Mouse (Mus musculus) liver, adult 2 months (tissue): ENCODE measurements around the gene Rbms1. TPM values are rescaled to one million over a fixed set of nuclear protein-coding genes. Genes with fewer than 3 reads are reported as not detected.

ENCODE experiments used
- DNase-seq: peaks from one replicate; pipeline ENCODE4 v3.0.0-alpha.2; 2011; ENCODE audit warnings: low read depth, low spot score; ENCODE audit errors: extremely low read depth
- H3K27ac ChIP-seq: fragments of 200-500 bp; replicated peaks from 2 replicates; pipeline ENCODE4 v1.5.1; 2012; ENCODE audit warnings: low read depth, mild to moderate bottlenecking, control low read depth, inconsistent platforms, low read length; ENCODE audit not compliant: insufficient read depth
- H3K27me3 ChIP-seq: fragments of 200-500 bp; 2 replicates; pipeline ENCODE4 v1.6.1; 2012; ENCODE audit warnings: mild to moderate bottlenecking, moderate library complexity, low read length, inconsistent platforms; ENCODE audit not compliant: control insufficient read depth, insufficient read depth
- H3K36me3 ChIP-seq: fragments of 200-500 bp; 2 replicates; pipeline ENCODE4 v1.6.1; 2012; ENCODE audit warnings: low read length, inconsistent platforms; ENCODE audit not compliant: control insufficient read depth, insufficient read depth
- H3K4me1 ChIP-seq: fragments of 200-500 bp; 2 replicates; pipeline ENCODE4 v1.6.1; 2011; ENCODE audit warnings: low read length; ENCODE audit not compliant: control insufficient read depth, insufficient read depth
- H3K4me3 ChIP-seq: fragments of 200-500 bp; 2 replicates; pipeline ENCODE4 v1.5.1; 2011; ENCODE audit warnings: low read depth, mild to moderate bottlenecking, control low read depth, low read length, moderate library complexity; ENCODE audit not compliant: insufficient read depth
- H3K79me2 ChIP-seq: fragments of 200-500 bp; 2 replicates; pipeline ENCODE4 v1.6.1; 2012; ENCODE audit warnings: inconsistent platforms, mild to moderate bottlenecking, low read length, moderate library complexity; ENCODE audit not compliant: control insufficient read depth, insufficient read depth
- H3K9ac ChIP-seq: fragments of 200-500 bp; 2 replicates; pipeline ENCODE4 v1.6.1; 2012; ENCODE audit warnings: low read depth, mild to moderate bottlenecking, control low read depth, inconsistent platforms, low read length
- CTCF ChIP-seq: fragments of 200-500 bp; IDR thresholded peaks from 2 replicates; pipeline ENCODE4 v1.5.1; 2011; ENCODE audit warnings: low read depth, low read length, control low read depth
- POLR2A ChIP-seq: fragments of 200-500 bp; IDR thresholded peaks from 2 replicates; pipeline ENCODE4 v1.6.1; 2011; ENCODE audit warnings: low read length, control low read depth; ENCODE audit not compliant: insufficient read depth; ENCODE audit errors: extremely low read depth
- WGBS: fragments of 180-500 bp; shearing (Covaris S2); methylation state at CpG from one replicate; pipeline ENCODE4 v1.1.7; 2018; 5-methylcytosine and 5-hydroxymethylcytosine counted together
- polyA plus RNA-seq: library from polyadenylated mRNA; depleted of rRNA; stranded (reverse); fragments of >200 nt; gene quantifications from 2 replicates; pipeline ENCODE4 v1.2.3, GENCODE M21; 2012
- total RNA-seq: library from RNA; depleted of rRNA; stranded (reverse); fragments of >200 nt; gene quantifications from 2 replicates; pipeline ENCODE4 v1.2.3, GENCODE M21; 2014

The Rbms1 gene
- total and polyA plus RNA-seq, 2 experiments, result 25.8 to 54.6 TPM

DNA sequence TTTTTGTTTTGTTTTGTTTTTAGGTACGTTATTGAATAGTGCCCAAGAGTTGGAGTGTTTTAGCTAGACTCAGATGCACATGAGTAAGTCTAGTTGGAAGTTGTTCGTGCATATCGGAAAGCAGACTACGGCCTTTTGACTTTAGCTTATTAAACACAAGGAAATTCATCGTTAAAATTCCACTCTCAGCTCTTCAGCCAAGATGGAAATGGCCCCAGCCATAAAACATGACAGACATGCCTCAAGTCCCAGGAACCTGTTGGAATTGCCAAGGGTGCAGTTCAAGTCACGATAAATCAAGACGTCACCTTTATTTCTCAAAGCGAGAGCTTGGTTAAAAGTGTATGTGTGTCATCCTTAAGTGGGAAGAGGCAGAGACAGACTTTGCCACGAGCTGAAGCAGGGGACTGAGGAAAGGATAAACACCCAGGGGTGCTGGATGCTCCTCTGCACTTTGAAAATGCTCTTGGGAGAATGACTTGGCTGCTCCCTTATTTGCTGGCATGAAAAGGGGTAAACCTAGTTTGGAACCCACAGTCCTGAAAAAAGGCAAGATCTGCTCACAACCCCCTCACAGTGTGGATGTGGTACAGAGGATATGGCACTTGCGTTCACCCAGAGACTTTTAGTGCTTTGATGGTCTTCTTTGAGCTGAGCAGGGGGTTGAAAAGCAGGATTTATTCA is 233.9 kb downstream of the Rbms1 start:
- Histone ChIP-seq H3K9ac (no peak overlapping the region), H3K4me1 (no peaks in the 10 kb centered on the region; the same call in 1 of the 2 replicates), H3K36me3 (no peaks in the 10 kb centered on the region), H3K79me2 (no peaks in the 10 kb centered on the region), H3K4me3 (no peak overlapping the region), H3K27ac (no peak overlapping the region), H3K27me3 (no peaks in the 10 kb centered on the region; the same call in 1 of the 2 replicates)
- 78% methylated on average over 10 of the region's 10 CpGs for WGBS
- peak; percentile 21 for DNase-seq
- TF ChIP-seq POLR2A, result no peak
- no peak for TF ChIP-seq CTCF

DNA sequence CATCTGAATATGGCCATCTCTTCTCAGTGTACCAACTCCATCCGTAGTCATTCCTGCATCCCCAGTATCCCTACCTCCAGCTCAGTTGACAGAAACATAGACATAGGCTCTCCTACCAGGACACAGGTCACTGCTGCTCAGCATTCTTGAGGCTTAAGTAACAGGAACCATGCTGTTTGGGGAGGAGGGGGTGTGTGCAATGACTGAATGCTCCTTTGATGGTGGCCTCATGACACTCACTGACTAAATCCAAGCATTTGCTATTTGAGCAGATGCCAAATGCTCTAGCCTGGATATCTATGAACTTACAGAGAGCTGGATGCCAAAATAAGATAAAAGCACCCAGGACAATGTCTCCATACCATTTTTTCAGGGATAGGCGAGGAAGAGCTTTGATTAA is 238.3 kb downstream of the Rbms1 start:
- H3K9ac ChIP-seq, result no peak overlapping the region
- TF ChIP-seq CTCF (no peak), POLR2A (no peak)
- H3K4me3 ChIP-seq, result no peak overlapping the region
- 90% methylated on average over 2 of the region's 2 CpGs for WGBS
- H3K36me3 ChIP-seq, result no peaks in the 10 kb centered on the region
- H3K4me1 ChIP-seq, result no peaks in the 10 kb centered on the region; the same call in 1 of the 2 replicates
- H3K27me3 ChIP-seq, result no peaks in the 10 kb centered on the region; the same call in 1 of the 2 replicates
- no peak for DNase-seq
- H3K27ac ChIP-seq, result no peak overlapping the region
- H3K79me2 ChIP-seq, result no peaks in the 10 kb centered on the region

DNA sequence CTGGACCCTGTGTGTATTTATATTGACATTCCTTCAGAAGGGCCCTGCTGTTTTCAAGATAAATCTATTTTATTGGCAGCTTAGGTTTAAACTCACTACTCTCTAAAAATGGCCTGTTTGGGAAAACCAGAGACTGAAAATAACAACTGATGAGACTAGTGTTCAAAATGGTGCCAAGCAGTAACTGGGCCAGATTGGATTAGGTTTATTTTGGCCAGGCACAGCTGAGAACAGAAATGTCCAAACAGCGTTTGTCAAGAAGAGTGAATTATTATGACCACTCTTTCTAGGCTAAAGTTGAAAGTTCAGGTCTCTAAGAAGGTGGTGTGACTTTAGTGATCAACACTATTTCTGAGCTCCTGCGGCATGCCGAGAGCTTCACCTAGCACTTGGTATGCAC is 240.0 kb downstream of the Rbms1 start:
- 37% methylated on average over 3 of the region's 3 CpGs for WGBS
- Histone ChIP-seq H3K27ac (no peak overlapping the region), H3K4me1 (no peaks in the 10 kb centered on the region; the same call in 1 of the 2 replicates), H3K9ac (no peak overlapping the region), H3K36me3 (no peaks in the 10 kb centered on the region), H3K4me3 (no peak overlapping the region), H3K79me2 (no peaks in the 10 kb centered on the region), H3K27me3 (no peaks in the 10 kb centered on the region)
- TF ChIP-seq POLR2A (no peak), CTCF (no peak)
- peak; percentile 71 for DNase-seq

DNA sequence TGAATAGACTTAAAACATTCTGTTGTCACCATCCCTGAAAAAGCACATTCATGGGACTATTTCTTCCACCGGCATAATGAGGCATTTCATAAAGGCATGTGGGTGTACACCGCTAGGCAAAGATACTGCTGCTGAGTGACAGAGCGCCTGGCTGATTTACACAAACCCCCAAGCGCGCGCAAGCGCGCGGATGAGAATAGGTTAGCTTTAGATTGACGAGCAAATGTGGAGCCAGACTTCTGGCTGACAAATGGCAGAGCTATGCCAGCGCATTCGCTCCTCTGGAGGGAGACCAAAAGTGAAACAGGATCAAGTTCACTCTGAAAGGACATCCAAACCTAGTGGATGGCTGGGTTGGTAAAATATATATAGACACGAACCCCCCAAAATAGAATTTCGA is 240.5 kb downstream of the Rbms1 start, which contains the start of gene Itgb6:
TSS of gene Itgb6 (minus strand) at position 130 of the 400 bp plus-strand sequence.
- H3K79me2 ChIP-seq, result no peaks in the 10 kb centered on the region
- TF ChIP-seq CTCF (no peak), POLR2A (no peak)
- no peak within 1 kb of the TSS for H3K4me3 ChIP-seq
- no peaks in the 10 kb centered on the region for H3K27me3 ChIP-seq
- peak; percentile 30 for DNase-seq
- H3K4me1 ChIP-seq, result no peaks in the 10 kb centered on the region; the same call in 1 of the 2 replicates
- no peak within 1 kb of the TSS for H3K27ac ChIP-seq
- 90% methylated on average over 14 of the region's 14 CpGs for WGBS
- no peak within 1 kb of the TSS for H3K9ac ChIP-seq
- H3K36me3 ChIP-seq, result no peaks in the 10 kb centered on the region

DNA sequence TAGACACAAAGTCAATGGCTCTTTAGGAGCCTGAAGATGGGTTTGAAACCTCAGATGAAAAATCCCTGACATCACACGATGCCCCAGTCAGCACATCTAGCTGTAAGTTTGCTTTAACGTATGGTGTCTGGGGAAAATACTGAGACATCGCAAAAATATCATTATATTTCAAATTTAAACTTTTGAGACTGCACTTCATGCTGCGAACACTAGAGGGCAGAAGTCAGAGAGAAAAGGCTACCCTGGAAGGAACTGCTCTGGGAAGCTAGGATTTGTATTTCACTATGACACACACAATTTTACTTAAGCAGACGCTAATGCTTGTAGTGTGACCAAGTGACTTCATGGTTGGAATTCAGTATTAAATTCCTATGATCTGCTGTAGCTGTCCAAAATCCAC is 242.1 kb downstream of the Rbms1 start:
- DNase-seq, result peak; percentile 23
- TF ChIP-seq POLR2A (no peak), CTCF (0 out of 2 replicates have a peak, but pooled peaks have one; percentile 34)
- no peak overlapping the region for H3K27ac ChIP-seq
- H3K9ac ChIP-seq, result no peak overlapping the region
- no peaks in the 10 kb centered on the region for H3K27me3 ChIP-seq
- no peaks in the 10 kb centered on the region; the same call in 1 of the 2 replicates for H3K4me1 ChIP-seq
- H3K4me3 ChIP-seq, result no peak overlapping the region
- no peaks in the 10 kb centered on the region for H3K79me2 ChIP-seq
- H3K36me3 ChIP-seq, result no peaks in the 10 kb centered on the region
- 22% methylated on average over 5 of the region's 5 CpGs for WGBS

DNA sequence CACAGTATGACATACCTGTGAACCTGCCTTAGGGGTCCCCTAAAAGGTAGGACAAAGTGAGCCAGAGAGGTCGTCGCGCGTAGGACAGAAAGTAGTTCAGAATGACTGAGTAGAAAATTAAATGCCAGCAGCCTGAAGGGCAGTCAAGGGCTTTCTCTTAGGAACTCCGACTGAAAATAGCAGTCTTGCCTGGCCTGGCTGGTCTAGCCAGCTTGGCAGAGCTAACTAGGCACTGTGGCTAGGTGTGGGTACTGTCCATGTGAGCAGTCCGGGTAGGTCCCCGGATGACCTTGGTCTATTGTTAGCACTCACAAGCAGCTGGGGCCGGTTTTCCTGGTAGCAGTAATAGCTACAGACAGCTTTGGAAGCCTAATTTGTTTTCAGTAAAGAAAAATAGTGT is 242.8 kb downstream of the Rbms1 start:
- Histone ChIP-seq H3K4me3 (no peak overlapping the region), H3K36me3 (no peaks in the 10 kb centered on the region), H3K27ac (no peak overlapping the region), H3K9ac (no peak overlapping the region), H3K4me1 (no peaks in the 10 kb centered on the region; the same call in 1 of the 2 replicates), H3K79me2 (no peaks in the 10 kb centered on the region), H3K27me3 (no peaks in the 10 kb centered on the region)
- no peak for DNase-seq
- 70% methylated on average over 8 of the region's 8 CpGs for WGBS
- TF ChIP-seq POLR2A (no peak), CTCF (no peak)
